Mouse (Mus musculus) embryonic facial prominence, embryonic 15.5 days (tissue): ENCODE data around the gene Stac. TPM values are rescaled to one million over a fixed set of nuclear protein-coding genes. Genes with fewer than 3 reads are reported as not detected.

Source experiments
- ATAC-seq: fragments of 200-750 bp; cut with Nextera tagmentation; 2 replicates; pipeline ENCODE4 v1.8.0; 2017; ENCODE audit warnings: low read depth, moderate TSS enrichment; ENCODE audit not compliant: insufficient number of reproducible peaks, low FRiP score, low TSS enrichment
- H3K27ac ChIP-seq: fragments of 300-500 bp; sonication (generic); replicated peaks from 2 replicates; pipeline ENCODE4 v1.5.1; 2015; ENCODE audit warnings: mild to moderate bottlenecking, inconsistent platforms
- H3K27me3 ChIP-seq: fragments of 300-500 bp; sonication (generic); 2 replicates; pipeline ENCODE4 v1.6.1; 2015; ENCODE audit warnings: inconsistent platforms
- H3K36me3 ChIP-seq: fragments of 300-500 bp; sonication (generic); 2 replicates; pipeline ENCODE4 v1.6.1; 2015; ENCODE audit warnings: mild to moderate bottlenecking, inconsistent platforms
- H3K4me1 ChIP-seq: fragments of 300-500 bp; sonication (generic); 2 replicates; pipeline ENCODE4 v1.6.1; 2015; ENCODE audit warnings: inconsistent platforms
- H3K4me2 ChIP-seq: fragments of 300-500 bp; sonication (generic); replicated peaks from 2 replicates; pipeline ENCODE4 v1.6.1; 2015; ENCODE audit warnings: mild to moderate bottlenecking, inconsistent platforms
- H3K4me3 ChIP-seq: fragments of 300-500 bp; sonication (generic); replicated peaks from 2 replicates; pipeline ENCODE4 v1.5.1; 2015; ENCODE audit warnings: mild to moderate bottlenecking, inconsistent platforms
- H3K9ac ChIP-seq: fragments of 300-500 bp; sonication (generic); 2 replicates; pipeline ENCODE4 v1.6.1; 2015; ENCODE audit warnings: inconsistent platforms
- H3K9me3 ChIP-seq: fragments of 300-500 bp; sonication (generic); replicated peaks from 2 replicates; pipeline ENCODE4 v1.6.1; 2016; ENCODE audit warnings: inconsistent platforms
- WGBS: fragments of 180-500 bp; shearing (Covaris S2); methylation state at CpG from one replicate; pipeline ENCODE4 v1.1.7; 2015; 5-methylcytosine and 5-hydroxymethylcytosine counted together
- polyA plus RNA-seq: library from polyadenylated mRNA; unstranded; fragments of >200 nt; fragmentation: Nextera tagmentation; extraction: Ambion mirVana; gene quantifications from 2 replicates; pipeline ENCODE4 v1.2.1, GENCODE M21; 2015

Gene Stac
- polyA plus RNA-seq, 1 experiment from 2014 or later: 6.9 TPM

GRCm38 (mm10) chr9:111689146-111689545, 1.0 kb downstream of the Stac start:
- H3K4me1 ChIP-seq: peaks cover 13% of the 10 kb centered on the region
- no peak for ATAC-seq
- peak overlapping the region; percentile 51; the same call in 1 of the 2 replicates for H3K4me3 ChIP-seq
- whole genome bisulfite sequencing: 62% methylated on average over 11 of the region's 11 CpGs
- no peaks in the 10 kb centered on the region for H3K9me3 ChIP-seq
- H3K4me2 ChIP-seq: peak overlapping the region; percentile 97; the same call in 1 of the 2 replicates
- peaks cover 22% of the 10 kb centered on the region for H3K27me3 ChIP-seq
- no peak overlapping the region for H3K9ac ChIP-seq
- no peak overlapping the region for H3K27ac ChIP-seq
- no peaks in the 10 kb centered on the region for H3K36me3 ChIP-seq

DNA sequence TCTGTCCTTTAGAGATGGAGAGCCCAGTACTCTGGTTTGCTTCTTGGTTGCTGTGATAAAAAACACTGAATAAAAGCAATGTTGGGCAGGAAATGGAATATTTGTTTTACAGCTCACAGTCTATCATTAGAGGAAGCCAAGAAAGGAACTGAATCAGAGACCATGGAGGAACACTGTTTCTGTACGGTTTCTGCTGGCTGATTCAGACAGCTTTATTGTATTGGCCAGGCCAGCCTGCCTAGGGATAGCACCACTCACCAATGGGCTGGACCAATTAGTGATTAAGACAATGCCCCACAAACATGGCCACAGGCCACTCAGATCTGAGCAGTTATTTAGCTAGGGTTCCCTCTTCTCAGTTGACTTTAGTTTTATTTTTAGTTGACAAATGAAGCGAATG, 6.0 kb downstream of the Stac start:
- no peak overlapping the region for H3K27ac ChIP-seq
- 75% methylated on average over 2 of the region's 2 CpGs for WGBS
- peaks cover 8% of the 10 kb centered on the region for H3K27me3 ChIP-seq
- H3K4me1 ChIP-seq: no peaks in the 10 kb centered on the region; the same call in 1 of the 2 replicates
- H3K9me3 ChIP-seq: no peaks in the 10 kb centered on the region
- no peaks in the 10 kb centered on the region for H3K36me3 ChIP-seq
- no peak for ATAC-seq
- H3K9ac ChIP-seq: no peak overlapping the region
- H3K4me3 ChIP-seq: no peak overlapping the region
- no peak overlapping the region for H3K4me2 ChIP-seq

GRCm38 (mm10) chr9:111679516-111679915, 10.6 kb downstream of the Stac start:
- Histone ChIP-seq H3K4me3 (no peak overlapping the region), H3K27me3 (no peaks in the 10 kb centered on the region), H3K36me3 (no peaks in the 10 kb centered on the region), H3K4me1 (no peaks in the 10 kb centered on the region), H3K9me3 (no peaks in the 10 kb centered on the region), H3K9ac (no peak overlapping the region), H3K4me2 (no peak overlapping the region), H3K27ac (no peak overlapping the region)
- no peak for ATAC-seq
- WGBS: 12% methylated on average over 2 of the region's 2 CpGs

DNA sequence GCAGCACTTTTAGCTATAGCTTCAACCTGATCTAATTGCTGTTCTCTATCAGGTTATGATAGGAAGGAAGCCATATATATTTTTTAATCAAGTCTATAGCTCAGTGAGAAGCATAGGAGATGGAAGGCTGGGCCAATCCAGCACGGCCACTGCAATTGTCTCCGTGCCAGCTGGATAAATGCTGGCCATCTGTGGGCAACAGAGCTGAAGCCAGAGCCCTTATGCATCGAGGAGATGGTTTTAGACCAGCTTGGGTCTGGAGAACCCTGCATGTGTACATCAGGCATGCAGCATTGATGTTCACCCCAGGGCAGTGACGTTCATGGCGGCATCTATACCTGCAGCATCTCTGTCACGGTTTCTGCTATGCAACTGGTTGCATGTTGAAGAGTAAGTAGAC, 20.3 kb downstream of the Stac start:
- WGBS: 80% methylated on average over 6 of the region's 6 CpGs

GRCm38 (mm10) chr9:111655066-111655465, 35.1 kb downstream of the Stac start:
- 83% methylated on average over 4 of the region's 4 CpGs for WGBS
- Histone ChIP-seq H3K27me3 (no peaks in the 10 kb centered on the region), H3K4me1 (no peaks in the 10 kb centered on the region), H3K9ac (no peak overlapping the region), H3K9me3 (no peaks in the 10 kb centered on the region), H3K4me3 (no peak overlapping the region), H3K36me3 (no peaks in the 10 kb centered on the region), H3K4me2 (no peak overlapping the region), H3K27ac (no peak overlapping the region)
- ATAC-seq: no peak

More for the DNA sequence above, 20.3 kb downstream of the Stac start:
- Histone ChIP-seq H3K9ac (no peak overlapping the region), H3K36me3 (no peaks in the 10 kb centered on the region), H3K27me3 (no peaks in the 10 kb centered on the region), H3K4me2 (no peak overlapping the region), H3K4me3 (no peak overlapping the region), H3K9me3 (no peaks in the 10 kb centered on the region), H3K27ac (no peak overlapping the region), H3K4me1 (no peaks in the 10 kb centered on the region)
- ATAC-seq: no peak

DNA sequence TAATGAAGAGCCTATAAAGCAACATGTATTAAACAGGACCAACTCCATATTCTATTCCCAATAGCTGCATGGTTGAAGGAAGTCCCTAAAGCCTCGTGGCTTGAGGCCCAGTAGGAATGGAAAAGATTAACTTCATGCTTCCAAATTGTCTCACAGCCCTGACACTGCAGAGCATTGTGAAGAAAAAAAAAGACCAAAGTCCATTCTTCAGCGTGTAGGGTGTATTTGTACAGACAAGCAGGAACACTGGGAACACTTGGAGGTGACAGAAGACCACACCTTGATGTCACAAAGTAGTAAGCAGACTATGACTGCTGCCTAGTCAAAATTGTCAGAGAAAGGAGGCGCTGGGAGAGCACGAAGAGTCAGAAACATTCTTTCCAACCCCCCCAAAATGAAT, 45.9 kb downstream of the Stac start:
- H3K27ac ChIP-seq: no peak overlapping the region
- H3K4me2 ChIP-seq: no peak overlapping the region
- no peak for ATAC-seq
- 64% methylated on average over 4 of the region's 4 CpGs for WGBS
- H3K4me3 ChIP-seq: no peak overlapping the region
- no peaks in the 10 kb centered on the region for H3K9me3 ChIP-seq
- H3K9ac ChIP-seq: no peak overlapping the region
- H3K4me1 ChIP-seq: no peaks in the 10 kb centered on the region; the same call in 1 of the 2 replicates
- H3K36me3 ChIP-seq: no peaks in the 10 kb centered on the region
- no peaks in the 10 kb centered on the region for H3K27me3 ChIP-seq

DNA sequence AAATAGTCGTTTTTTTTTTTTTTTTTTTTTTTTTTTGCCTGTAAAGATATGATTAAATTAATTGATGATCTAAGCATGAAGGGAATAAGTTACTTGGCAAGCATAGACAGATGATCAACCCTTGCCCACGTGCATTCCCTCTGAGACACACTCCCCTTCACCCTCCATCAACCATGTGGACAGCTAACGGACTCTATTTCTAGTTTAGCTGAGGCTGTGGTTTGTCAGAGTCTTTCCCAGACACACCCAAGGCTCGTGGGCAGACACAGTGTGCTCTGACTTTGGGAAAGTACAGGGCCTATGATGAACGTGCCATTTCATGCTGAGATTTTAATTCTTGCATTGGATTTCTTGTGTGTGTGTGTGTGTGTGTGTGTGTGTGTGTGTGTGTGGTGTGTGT, 46.8 kb downstream of the Stac start:
- H3K4me2 ChIP-seq: no peak overlapping the region
- H3K36me3 ChIP-seq: no peaks in the 10 kb centered on the region
- no peaks in the 10 kb centered on the region for H3K9me3 ChIP-seq
- H3K4me1 ChIP-seq: no peaks in the 10 kb centered on the region; the same call in 1 of the 2 replicates
- H3K4me3 ChIP-seq: no peak overlapping the region
- no peak for ATAC-seq
- H3K27ac ChIP-seq: no peak overlapping the region
- H3K9ac ChIP-seq: no peak overlapping the region
- WGBS: 52% methylated on average over 5 of the region's 5 CpGs
- H3K27me3 ChIP-seq: no peaks in the 10 kb centered on the region

DNA sequence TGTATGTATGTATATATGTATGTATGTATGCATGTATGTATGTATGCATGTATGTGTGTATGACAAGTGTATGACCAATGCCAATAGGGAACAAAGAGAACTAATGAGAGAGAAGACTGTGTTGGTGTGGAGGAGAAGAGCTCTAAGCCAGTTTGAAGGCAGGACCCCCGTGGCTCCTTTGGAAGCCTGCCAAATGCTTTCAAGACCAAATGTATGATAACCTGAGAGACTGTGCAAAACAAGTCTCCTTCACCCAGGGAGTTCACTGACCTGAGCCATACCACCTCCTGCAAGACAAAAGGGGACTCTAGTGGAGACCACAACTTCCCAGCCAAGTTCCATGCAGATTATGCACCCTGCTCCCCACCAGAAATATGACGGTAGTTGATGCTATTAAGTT, 52.5 kb downstream of the Stac start:
- H3K4me3 ChIP-seq: no peak overlapping the region
- WGBS: 52% methylated on average over 2 of the region's 2 CpGs
- no peak for ATAC-seq
- H3K27ac ChIP-seq: no peak overlapping the region
- no peaks in the 10 kb centered on the region for H3K27me3 ChIP-seq
- no peaks in the 10 kb centered on the region for H3K9me3 ChIP-seq
- no peak overlapping the region for H3K9ac ChIP-seq
- no peaks in the 10 kb centered on the region for H3K36me3 ChIP-seq
- no peak overlapping the region for H3K4me2 ChIP-seq
- no peaks in the 10 kb centered on the region for H3K4me1 ChIP-seq

- Histone ChIP-seq H3K4me3 (no peak overlapping the region), H3K4me1 (no peaks in the 10 kb centered on the region), H3K9ac (no peak overlapping the region), H3K4me2 (no peak overlapping the region), H3K9me3 (no peaks in the 10 kb centered on the region), H3K27me3 (no peaks in the 10 kb centered on the region), H3K36me3 (no peaks in the 10 kb centered on the region), H3K27ac (no peak overlapping the region)
- 73% methylated on average over 4 of the region's 4 CpGs for WGBS
- no peak for ATAC-seq
Observed at GRCm38 (mm10) chr9:111632833-111633232, 57.3 kb downstream of the Stac start.

DNA sequence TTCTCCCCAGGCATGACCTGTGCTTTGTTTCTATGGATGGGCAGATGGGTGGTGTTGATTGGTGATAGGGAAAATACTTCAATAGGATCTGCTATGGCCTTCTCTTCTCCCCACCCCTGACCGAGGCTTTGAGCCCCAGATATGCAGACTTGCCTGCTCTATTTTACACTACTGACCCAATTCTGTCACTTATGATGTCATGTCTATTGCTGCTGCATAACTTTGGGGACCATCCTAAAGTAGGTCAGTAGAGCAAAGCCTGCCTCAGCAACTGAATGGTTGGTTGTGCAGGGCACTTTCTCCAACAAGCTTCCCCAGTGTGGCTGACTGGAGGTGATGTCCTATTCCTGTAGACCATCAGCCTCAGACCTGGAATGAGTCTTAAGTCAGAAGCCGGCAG, 69.0 kb downstream of the Stac start:
- no peak for ATAC-seq
- 83% methylated on average over 2 of the region's 2 CpGs for WGBS
- no peaks in the 10 kb centered on the region for H3K36me3 ChIP-seq
- H3K27ac ChIP-seq: no peak overlapping the region
- H3K4me1 ChIP-seq: no peaks in the 10 kb centered on the region
- no peak overlapping the region for H3K9ac ChIP-seq
- H3K9me3 ChIP-seq: no peaks in the 10 kb centered on the region
- no peaks in the 10 kb centered on the region for H3K27me3 ChIP-seq
- H3K4me2 ChIP-seq: no peak overlapping the region
- no peak overlapping the region for H3K4me3 ChIP-seq

DNA sequence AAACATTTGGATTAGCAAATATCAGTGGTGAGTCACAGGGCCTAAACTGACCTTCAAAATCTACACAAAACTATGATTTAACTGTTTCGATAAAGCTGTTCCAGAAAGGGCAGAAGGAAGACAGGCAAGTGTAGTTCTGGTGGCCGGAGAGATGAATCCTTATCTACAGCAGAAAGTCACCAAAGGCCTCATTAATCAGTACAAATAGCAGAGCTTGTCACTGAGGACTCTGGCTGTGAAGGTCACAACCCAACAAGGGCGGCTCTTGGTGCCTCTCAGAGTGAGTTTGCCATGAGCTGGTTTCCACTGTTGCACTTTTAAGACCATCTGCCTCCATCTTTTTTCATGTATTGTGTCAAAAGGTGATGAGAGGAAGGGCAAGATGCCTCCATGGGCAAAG, 78.8 kb downstream of the Stac start:
- no peaks in the 10 kb centered on the region for H3K36me3 ChIP-seq
- ATAC-seq: no peak
- no peak overlapping the region for H3K9ac ChIP-seq
- no peaks in the 10 kb centered on the region for H3K4me1 ChIP-seq
- H3K4me3 ChIP-seq: no peak overlapping the region
- no peak overlapping the region for H3K27ac ChIP-seq
- H3K27me3 ChIP-seq: no peaks in the 10 kb centered on the region
- no peaks in the 10 kb centered on the region for H3K9me3 ChIP-seq
- no peak overlapping the region for H3K4me2 ChIP-seq
- 80% methylated on average over 3 of the region's 3 CpGs for WGBS

DNA sequence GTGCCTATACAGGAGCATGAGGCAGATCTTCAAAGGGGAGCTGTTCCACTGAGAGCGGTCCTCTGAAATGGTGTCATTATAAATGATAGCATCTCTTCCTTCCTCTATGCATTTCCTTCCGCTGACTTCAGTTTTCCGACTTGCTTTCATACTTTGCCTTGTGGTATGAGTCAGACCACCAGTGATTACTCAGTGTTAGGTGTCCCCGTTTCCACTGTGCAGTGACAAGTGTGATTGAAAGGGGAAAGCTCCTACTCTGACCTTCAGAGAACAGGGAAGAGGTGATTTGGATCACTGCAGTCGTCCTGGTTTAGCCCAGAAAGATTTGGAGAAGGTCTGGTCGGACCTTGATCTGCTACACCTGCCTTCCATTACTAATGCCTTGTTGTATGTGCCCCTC, 81.4 kb downstream of the Stac start:
- Histone ChIP-seq H3K27ac (no peak overlapping the region), H3K9me3 (no peaks in the 10 kb centered on the region), H3K36me3 (no peaks in the 10 kb centered on the region), H3K9ac (no peak overlapping the region), H3K4me1 (no peaks in the 10 kb centered on the region), H3K4me3 (no peak overlapping the region), H3K27me3 (no peaks in the 10 kb centered on the region), H3K4me2 (no peak overlapping the region)
- no peak for ATAC-seq
- 70% methylated on average over 6 of the region's 6 CpGs for WGBS
